Mouse (Mus musculus): Measurements from ENCODE around the gene Gabbr2. TPM values are rescaled to one million over a fixed set of nuclear protein-coding genes. Genes with fewer than 3 reads are reported as not detected.

Gene Gabbr2
- polyA plus RNA-seq, 1 experiment from 2014 or later = 12.7 TPM

GRCm38 (mm10) chr4:46870157-46870556 is 121.5 kb downstream of the Gabbr2 start:
- no peak overlapping the region for H3K4me2 ChIP-seq
- 69% methylated on average over 6 of the region's 6 CpGs for WGBS

GRCm38 (mm10) chr4:46869380-46869779 is 122.3 kb downstream of the Gabbr2 start:
- Histone ChIP-seq H3K4me1 (peaks cover 12% of the 10 kb centered on the region), H3K27me3 (replicated peaks) (no peaks in the 10 kb centered on the region), H3K36me3 (replicated peaks) (no peaks in the 10 kb centered on the region), H3K4me2 (no peak overlapping the region), H3K9ac (no peak overlapping the region), H3K9me3 (no peaks in the 10 kb centered on the region), H3K4me3 (no peak overlapping the region), H3K27ac (no peak overlapping the region)
- 94% methylated on average over 2 of the region's 2 CpGs for WGBS
- ATAC-seq (replicated peaks) = no peak

More at GRCm38 (mm10) chr4:46870157-46870556, 121.5 kb downstream of the Gabbr2 start:
- peaks cover 12% of the 10 kb centered on the region for H3K4me1 ChIP-seq
- no peak overlapping the region for H3K4me3 ChIP-seq
- no peaks in the 10 kb centered on the region for H3K9me3 ChIP-seq
- no peaks in the 10 kb centered on the region for H3K36me3 ChIP-seq (replicated peaks)
- ATAC-seq (replicated peaks) = no peak
- H3K27ac ChIP-seq = 0 out of 2 replicates have a peak overlapping the region, but pooled peaks have one; percentile 23
- no peaks in the 10 kb centered on the region for H3K27me3 ChIP-seq (replicated peaks)
- H3K9ac ChIP-seq = no peak overlapping the region

- no peak overlapping the region for H3K4me2 ChIP-seq
- no peak overlapping the region for H3K27ac ChIP-seq
- 91% methylated on average over 3 of the region's 3 CpGs for WGBS
- ATAC-seq (replicated peaks) = no peak
- no peaks in the 10 kb centered on the region for H3K36me3 ChIP-seq (replicated peaks)
- no peaks in the 10 kb centered on the region for H3K27me3 ChIP-seq (replicated peaks)
- H3K9me3 ChIP-seq = no peaks in the 10 kb centered on the region
- H3K4me1 ChIP-seq = peaks cover 12% of the 10 kb centered on the region
- H3K4me3 ChIP-seq = no peak overlapping the region
- H3K9ac ChIP-seq = no peak overlapping the region
Observed at GRCm38 (mm10) chr4:46868921-46869320, 122.8 kb downstream of the Gabbr2 start.

DNA sequence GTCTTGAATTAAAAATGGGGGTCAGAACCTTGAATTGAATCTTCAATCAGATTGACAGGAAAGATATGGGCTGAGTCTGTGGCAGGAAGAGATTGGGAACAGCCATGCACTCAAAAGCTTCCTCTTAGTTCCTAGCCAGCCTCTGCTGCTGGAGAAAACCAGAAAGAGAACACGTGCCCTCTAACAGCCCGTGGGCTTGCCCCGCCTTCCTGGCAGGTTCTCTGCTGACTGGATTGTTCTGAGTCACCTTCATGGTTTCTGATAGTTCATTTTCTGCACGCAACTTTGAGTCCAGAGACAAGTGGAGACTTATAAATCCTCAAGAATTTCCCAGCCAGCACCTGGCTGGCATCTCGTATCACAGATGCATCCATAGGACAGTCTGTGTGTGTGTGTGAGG is 123.5 kb downstream of the Gabbr2 start:
- Histone ChIP-seq H3K9ac (no peak overlapping the region), H3K4me2 (no peak overlapping the region), H3K4me1 (peaks cover 12% of the 10 kb centered on the region), H3K27me3 (replicated peaks) (no peaks in the 10 kb centered on the region), H3K4me3 (no peak overlapping the region), H3K27ac (no peak overlapping the region), H3K36me3 (replicated peaks) (no peaks in the 10 kb centered on the region), H3K9me3 (no peaks in the 10 kb centered on the region)
- 87% methylated on average over 5 of the region's 5 CpGs for WGBS
- no peak for ATAC-seq (replicated peaks)

DNA sequence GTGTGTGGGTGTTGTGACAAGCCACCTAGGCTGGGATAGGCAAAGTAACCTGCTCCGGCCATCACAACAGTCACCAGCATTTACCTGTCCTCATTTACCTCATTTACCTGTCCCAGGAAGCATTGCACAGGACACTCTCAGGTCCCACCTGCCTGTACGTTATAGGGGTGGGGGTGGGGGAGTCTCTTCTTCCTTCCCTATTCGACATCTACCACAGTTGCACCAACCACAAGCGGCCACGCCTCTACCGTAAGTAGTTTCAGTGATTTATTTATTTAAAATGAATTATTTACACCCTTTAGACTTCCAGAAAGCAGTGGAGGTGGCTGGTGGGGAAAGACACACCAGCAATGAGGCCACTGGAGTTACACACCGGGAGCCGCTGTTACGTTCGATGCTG is 123.9 kb downstream of the Gabbr2 start:
- Histone ChIP-seq H3K9ac (no peak overlapping the region), H3K9me3 (no peaks in the 10 kb centered on the region), H3K36me3 (replicated peaks) (no peaks in the 10 kb centered on the region), H3K4me3 (no peak overlapping the region), H3K4me1 (peaks cover 12% of the 10 kb centered on the region), H3K27ac (no peak overlapping the region), H3K27me3 (replicated peaks) (no peaks in the 10 kb centered on the region), H3K4me2 (no peak overlapping the region)
- 84% methylated on average over 10 of the region's 10 CpGs for WGBS
- ATAC-seq (replicated peaks) = no peak

GRCm38 (mm10) chr4:46866070-46866469 is 125.6 kb downstream of the Gabbr2 start:
- Histone ChIP-seq H3K9me3 (no peaks in the 10 kb centered on the region), H3K4me3 (no peak overlapping the region), H3K4me2 (no peak overlapping the region), H3K36me3 (replicated peaks) (no peaks in the 10 kb centered on the region), H3K27ac (0 out of 2 replicates have a peak overlapping the region, but pooled peaks have one; percentile 27), H3K4me1 (peaks cover 12% of the 10 kb centered on the region), H3K9ac (no peak overlapping the region), H3K27me3 (replicated peaks) (no peaks in the 10 kb centered on the region)
- ATAC-seq (replicated peaks) = no peak
- WGBS = 89% methylated on average over 2 of the region's 2 CpGs

DNA sequence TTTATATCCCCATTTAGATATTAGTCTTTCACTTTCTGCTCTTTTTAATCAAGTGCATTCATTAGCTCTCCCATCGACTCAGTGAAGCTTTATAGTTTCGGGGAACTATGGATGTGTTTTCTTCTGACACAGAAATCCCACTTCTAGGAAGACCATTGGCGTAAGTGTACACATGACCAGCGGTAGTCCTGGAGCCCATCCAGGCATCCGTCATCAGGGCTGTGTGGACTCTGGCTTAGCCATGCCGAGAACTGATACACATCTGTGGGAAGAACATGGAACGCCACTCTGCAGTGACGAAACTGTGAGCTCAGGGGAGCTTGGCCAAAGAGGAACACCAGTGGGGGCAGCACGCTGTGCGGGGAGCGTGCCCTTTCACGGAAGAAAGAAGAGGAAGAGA is 128.0 kb downstream of the Gabbr2 start:
- Histone ChIP-seq H3K36me3 (replicated peaks) (no peaks in the 10 kb centered on the region), H3K9ac (no peak overlapping the region), H3K4me2 (no peak overlapping the region), H3K27ac (no peak overlapping the region), H3K27me3 (replicated peaks) (no peaks in the 10 kb centered on the region), H3K4me1 (peaks cover 7% of the 10 kb centered on the region; the same call in 1 of the 2 replicates), H3K9me3 (no peaks in the 10 kb centered on the region), H3K4me3 (no peak overlapping the region)
- 62% methylated on average over 12 of the region's 12 CpGs for WGBS
- ATAC-seq (replicated peaks) = peak; percentile 44; the same call in 1 of the 2 replicates

DNA sequence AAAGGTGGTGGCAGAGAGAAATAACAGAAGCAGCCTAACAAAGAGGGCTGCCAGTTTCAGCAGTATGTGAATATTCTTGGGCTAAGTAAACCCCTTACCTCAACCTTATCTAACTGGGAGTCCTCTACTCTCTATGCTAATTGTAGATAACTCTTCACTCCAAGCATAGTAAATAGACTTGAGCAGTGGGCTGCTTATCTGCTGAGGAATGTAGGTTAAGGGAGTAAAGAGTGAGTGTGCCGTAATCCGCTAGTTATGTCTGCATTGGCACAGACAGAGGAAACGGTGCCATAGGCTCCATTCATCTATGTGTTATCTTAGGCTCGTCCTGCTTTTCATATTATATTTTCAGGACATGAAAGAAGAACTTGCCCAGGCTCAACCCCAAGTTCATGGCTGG is 129.0 kb downstream of the Gabbr2 start:
- no peak overlapping the region for H3K4me3 ChIP-seq
- no peaks in the 10 kb centered on the region for H3K9me3 ChIP-seq
- no peak for ATAC-seq (replicated peaks)
- H3K36me3 ChIP-seq (replicated peaks) = no peaks in the 10 kb centered on the region
- H3K9ac ChIP-seq = no peak overlapping the region
- 87% methylated on average over 4 of the region's 4 CpGs for WGBS
- H3K27ac ChIP-seq = no peak overlapping the region
- H3K4me1 ChIP-seq = peaks cover 11% of the 10 kb centered on the region; the same call in 1 of the 2 replicates
- no peak overlapping the region for H3K4me2 ChIP-seq
- H3K27me3 ChIP-seq (replicated peaks) = no peaks in the 10 kb centered on the region

GRCm38 (mm10) chr4:46860586-46860985 is 131.1 kb downstream of the Gabbr2 start:
- Histone ChIP-seq H3K4me3 (no peak overlapping the region), H3K36me3 (replicated peaks) (no peaks in the 10 kb centered on the region), H3K9me3 (no peaks in the 10 kb centered on the region), H3K4me1 (peaks cover 11% of the 10 kb centered on the region; the same call in 1 of the 2 replicates), H3K4me2 (no peak overlapping the region), H3K27me3 (replicated peaks) (no peaks in the 10 kb centered on the region), H3K27ac (no peak overlapping the region), H3K9ac (no peak overlapping the region)
- 88% methylated on average over 6 of the region's 6 CpGs for WGBS
- ATAC-seq (replicated peaks) = no peak

GRCm38 (mm10) chr4:46858899-46859298 is 132.8 kb downstream of the Gabbr2 start:
- Histone ChIP-seq H3K27me3 (replicated peaks) (no peaks in the 10 kb centered on the region), H3K4me2 (0 out of 2 replicates have a peak overlapping the region, but pooled peaks have one; percentile 2), H3K27ac (peak overlapping the region; percentile 10), H3K4me1 (peaks cover 26% of the 10 kb centered on the region), H3K4me3 (no peak overlapping the region), H3K9me3 (no peaks in the 10 kb centered on the region), H3K9ac (no peak overlapping the region), H3K36me3 (replicated peaks) (no peaks in the 10 kb centered on the region)
- ATAC-seq (replicated peaks) = peak; percentile 53
- 14% methylated on average over 13 of the region's 13 CpGs for WGBS

- WGBS = 91% methylated on average over 8 of the region's 8 CpGs
- Histone ChIP-seq H3K4me1 (peaks cover 30% of the 10 kb centered on the region), H3K27me3 (replicated peaks) (no peaks in the 10 kb centered on the region), H3K9me3 (no peaks in the 10 kb centered on the region), H3K27ac (peak overlapping the region; percentile 59; the same call in 1 of the 2 replicates), H3K9ac (no peak overlapping the region), H3K36me3 (replicated peaks) (no peaks in the 10 kb centered on the region), H3K4me2 (no peak overlapping the region), H3K4me3 (no peak overlapping the region)
- ATAC-seq (replicated peaks) = no peak
Observed at GRCm38 (mm10) chr4:46856145-46856544, 135.5 kb downstream of the Gabbr2 start.

GRCm38 (mm10) chr4:46854686-46855385 is 136.8 kb downstream of the Gabbr2 start:
- H3K27me3 ChIP-seq (replicated peaks) = no peaks in the 10 kb centered on the region
- 50% methylated on average over 23 of the region's 23 CpGs for WGBS
- H3K9ac ChIP-seq = no peak overlapping the region
- peaks cover 33% of the 10 kb centered on the region for H3K4me1 ChIP-seq
- peak; percentile 70 for ATAC-seq (replicated peaks)
- no peaks in the 10 kb centered on the region for H3K36me3 ChIP-seq (replicated peaks)
- peak overlapping the region; percentile 59 for H3K27ac ChIP-seq
- H3K9me3 ChIP-seq = no peaks in the 10 kb centered on the region
- H3K4me3 ChIP-seq = no peak overlapping the region
- no peak overlapping the region for H3K4me2 ChIP-seq

Measured in midbrain, embryonic 15.5 days (tissue).